In genomic region chr8:80314826-80315225, GRCm38 (mm10) we compare ENCODE assay signal across 8 mouse cellular contexts.
DNase-seq lines count a peak whose midpoint lies in the region; ATAC-seq lines count a peak whose summit lies in the region.

No protein-coding gene starts in this region.

- no peaks in the 10 kb centered on the region for H3K9me3 ChIP-seq in forebrain, embryonic 14.5 days (replicated peaks; ENCODE audit: control insufficient read depth, low read length)

- no peaks in the 10 kb centered on the region for H3K36me3 ChIP-seq in forebrain, embryonic 14.5 days (ENCODE audit: control insufficient read depth, insufficient read depth, low read length)

- WGBS in forebrain, embryonic 14.5 days, result 2% methylated on average over 7 of the region's 7 CpGs

- no peak overlapping the region for H3K27ac ChIP-seq in forebrain, embryonic 14.5 days (ENCODE audit: low read depth, low read length)

- peak; percentile 18 for DNase-seq in adrenal gland, postnatal 10 days
- no peak for DNase-seq in adrenal gland, postnatal 4 days (ENCODE audit: low spot score in 2 of 2)
- DNase-seq in 3T3-L1 (ENCODE audit: low read depth, low spot score), result peak; percentile 86
- peak; percentile 81 for DNase-seq in forebrain, embryonic 14.5 days (ENCODE audit: low spot score)
- peak; percentile 22 for DNase-seq in kidney, adult 9 months
- DNase-seq in lung, postnatal 36 days, result peak; percentile 46
- DNase-seq in right cerebral cortex, adult 2 months (ENCODE audit: low spot score in 2 of 2), result peak; percentile 23 to 37

- H3K9ac ChIP-seq in forebrain, embryonic 14.5 days (ENCODE audit: low read length), result peak overlapping the region; percentile 9; the same call in 1 of the 2 replicates

- ATAC-seq in forebrain, embryonic 14.5 days, result peak; percentile 85
- ATAC-seq in erythroblast, adult 5-6 weeks (replicated peaks; ENCODE audit: low FRiP score, poor library complexity, severe bottlenecking), result no peak

- peak overlapping the region; percentile 51 for H3K4me2 ChIP-seq in forebrain, embryonic 14.5 days (ENCODE audit: low read length)

- no peaks in the 10 kb centered on the region for H3K27me3 ChIP-seq in forebrain, embryonic 14.5 days (replicated peaks; ENCODE audit: control insufficient read depth, insufficient read depth, low read length)

- 0 out of 2 replicates have a peak overlapping the region, but pooled peaks have one; percentile 21 for H3K4me3 ChIP-seq in forebrain, embryonic 14.5 days (ENCODE audit: low read depth, low read length)

- peaks cover 9% of the 10 kb centered on the region for H3K4me1 ChIP-seq in forebrain, embryonic 14.5 days (ENCODE audit: control insufficient read depth, insufficient read depth, low read length)

Comparison
In these comparisons a context has a peak if more than half of its experiments do, and no peak if none do; other contexts are left out.
1. DNase-seq: peak in adrenal gland, postnatal 10 days (single experiment), 3T3-L1 (single experiment), forebrain, embryonic 14.5 days (single experiment), kidney, adult 9 months (single experiment), lung, postnatal 36 days (single experiment) and right cerebral cortex, adult 2 months (2 of 2); none in adrenal gland, postnatal 4 days (0 of 2).